Mouse (Mus musculus) stomach, embryonic 16.5 days (tissue): ENCODE measurements around the gene Il34. TPM values are rescaled to one million over a fixed set of nuclear protein-coding genes. Genes with fewer than 3 reads are reported as not detected.

Experiments used
- ATAC-seq: fragments of 200-750 bp; cut with Nextera tagmentation; 2 replicates; pipeline ENCODE4 v1.8.0; 2017; ENCODE audit warnings: moderate number of reproducible peaks, moderate TSS enrichment; ENCODE audit not compliant: insufficient read depth, low FRiP score
- H3K27ac ChIP-seq: fragments of 300-500 bp; sonication (generic); 2 replicates; pipeline ENCODE4 v1.5.1; 2014; ENCODE audit warnings: low read length
- H3K27me3 ChIP-seq: fragments of 300-500 bp; sonication (generic); 2 replicates; pipeline ENCODE4 v1.6.1; 2014; ENCODE audit warnings: low read length, control low read depth, mixed read lengths; ENCODE audit not compliant: control insufficient read depth, insufficient read depth
- H3K36me3 ChIP-seq: fragments of 300-500 bp; sonication (generic); 2 replicates; pipeline ENCODE4 v1.6.1; 2014; ENCODE audit warnings: low read length; ENCODE audit not compliant: control insufficient read depth, insufficient read depth
- H3K4me1 ChIP-seq: fragments of 300-500 bp; sonication (generic); 2 replicates; pipeline ENCODE4 v1.6.1; 2014; ENCODE audit warnings: low read length, control low read depth, mixed read lengths; ENCODE audit not compliant: control insufficient read depth, insufficient read depth
- H3K4me2 ChIP-seq: fragments of 300-500 bp; sonication (generic); 2 replicates; pipeline ENCODE4 v1.6.1; 2014; ENCODE audit warnings: low read depth, low read length, mixed read lengths
- H3K4me3 ChIP-seq: fragments of 300-500 bp; sonication (generic); replicated peaks from 2 replicates; pipeline ENCODE4 v1.5.1; 2014; ENCODE audit warnings: mild to moderate bottlenecking, low read length
- H3K9ac ChIP-seq: fragments of 300-500 bp; sonication (generic); 2 replicates; pipeline ENCODE4 v1.6.1; 2014; ENCODE audit warnings: low read length
- H3K9me3 ChIP-seq: fragments of 300-500 bp; sonication (generic); replicated peaks from 2 replicates; pipeline ENCODE4 v1.6.1; 2016; ENCODE audit warnings: low read length, control low read depth; ENCODE audit not compliant: control insufficient read depth
- WGBS: fragments of 180-500 bp; shearing (Covaris S2); extraction: QIAGEN DNeasy Blood & Tissue Kit; methylation state at CpG from one replicate; pipeline ENCODE4 v1.1.7; 2014; 5-methylcytosine and 5-hydroxymethylcytosine counted together
- polyA plus RNA-seq: library from polyadenylated mRNA; unstranded; fragments of >200 nt; fragmentation: Nextera tagmentation; extraction: Ambion mirVana; gene quantifications from 2 replicates; pipeline ENCODE4 v1.2.1, GENCODE M21; 2015

The Il34 gene
- polyA plus RNA-seq, 1 experiment from 2014 or later: 2.9 TPM

- peak; percentile 7; the same call in 1 of the 2 replicates for ATAC-seq
Observed at GRCm38 (mm10) chr8:110804825-110805514, 754 bp downstream of the Il34 start.

GRCm38 (mm10) chr8:110803856-110804255 is 1.9 kb downstream of the Il34 start:
- Histone ChIP-seq H3K27me3 (no peaks in the 10 kb centered on the region), H3K4me3 (no peak overlapping the region), H3K36me3 (no peaks in the 10 kb centered on the region), H3K4me2 (no peak overlapping the region), H3K27ac (no peak overlapping the region), H3K4me1 (peaks cover 18% of the 10 kb centered on the region), H3K9me3 (no peaks in the 10 kb centered on the region), H3K9ac (no peak overlapping the region)
- WGBS: 69% methylated on average over 9 of the region's 9 CpGs
- ATAC-seq: peak; percentile 38; the same call in 1 of the 2 replicates

More at GRCm38 (mm10) chr8:110804825-110805514, 754 bp downstream of the Il34 start:
- Histone ChIP-seq H3K4me1 (peaks cover 25% of the 10 kb centered on the region), H3K4me3 (no peak overlapping the region), H3K27me3 (no peaks in the 10 kb centered on the region), H3K27ac (peak overlapping the region; percentile 46; the same call in 1 of the 2 replicates), H3K9me3 (no peaks in the 10 kb centered on the region), H3K4me2 (0 out of 2 replicates have a peak overlapping the region, but pooled peaks have one; percentile 46), H3K36me3 (no peaks in the 10 kb centered on the region), H3K9ac (0 out of 2 replicates have a peak overlapping the region, but pooled peaks have one; percentile 27)
- WGBS: 50% methylated on average over 3 of the region's 3 CpGs

- H3K4me2 ChIP-seq: no peak overlapping the region
- H3K9ac ChIP-seq: no peak overlapping the region
- no peaks in the 10 kb centered on the region for H3K27me3 ChIP-seq
- ATAC-seq: no peak
- H3K9me3 ChIP-seq: no peaks in the 10 kb centered on the region
- no peak overlapping the region for H3K4me3 ChIP-seq
- peaks cover 11% of the 10 kb centered on the region for H3K4me1 ChIP-seq
- no peaks in the 10 kb centered on the region for H3K36me3 ChIP-seq
- 86% methylated on average over 5 of the region's 5 CpGs for WGBS
- no peak overlapping the region for H3K27ac ChIP-seq
Observed at GRCm38 (mm10) chr8:110802988-110803387, 2.7 kb downstream of the Il34 start.

- no peak for ATAC-seq
Observed at GRCm38 (mm10) chr8:110797086-110797485, 8.6 kb downstream of the Il34 start.

GRCm38 (mm10) chr8:110794363-110794965 is 11.3 kb downstream of the Il34 start:
- WGBS: 86% methylated on average over 7 of the region's 7 CpGs
- peaks cover 7% of the 10 kb centered on the region for H3K4me1 ChIP-seq
- H3K9me3 ChIP-seq: peaks cover 4% of the 10 kb centered on the region; the same call in 1 of the 2 replicates
- no peak for ATAC-seq
- no peak overlapping the region for H3K27ac ChIP-seq
- no peaks in the 10 kb centered on the region for H3K27me3 ChIP-seq
- no peaks in the 10 kb centered on the region for H3K36me3 ChIP-seq
- no peak overlapping the region for H3K4me3 ChIP-seq
- H3K4me2 ChIP-seq: no peak overlapping the region
- H3K9ac ChIP-seq: no peak overlapping the region

More at GRCm38 (mm10) chr8:110797086-110797485, 8.6 kb downstream of the Il34 start:
- Histone ChIP-seq H3K4me2 (no peak overlapping the region), H3K27ac (no peak overlapping the region), H3K9me3 (peaks cover 4% of the 10 kb centered on the region; the same call in 1 of the 2 replicates), H3K36me3 (no peaks in the 10 kb centered on the region), H3K4me3 (no peak overlapping the region), H3K27me3 (no peaks in the 10 kb centered on the region), H3K9ac (no peak overlapping the region), H3K4me1 (peaks cover 7% of the 10 kb centered on the region)
- 95% methylated on average over 8 of the region's 8 CpGs for WGBS

- ATAC-seq: no peak
- Histone ChIP-seq H3K9me3 (peaks cover 4% of the 10 kb centered on the region; the same call in 1 of the 2 replicates), H3K36me3 (no peaks in the 10 kb centered on the region), H3K27ac (no peak overlapping the region), H3K27me3 (no peaks in the 10 kb centered on the region), H3K4me1 (peaks cover 7% of the 10 kb centered on the region), H3K9ac (no peak overlapping the region), H3K4me2 (no peak overlapping the region), H3K4me3 (no peak overlapping the region)
- 95% methylated on average over 9 of the region's 9 CpGs for WGBS
Observed at GRCm38 (mm10) chr8:110793936-110794335, 11.8 kb downstream of the Il34 start.

GRCm38 (mm10) chr8:110793511-110793910 is 12.2 kb downstream of the Il34 start:
- 75% methylated on average over 9 of the region's 9 CpGs for WGBS
- Histone ChIP-seq H3K9ac (no peak overlapping the region), H3K36me3 (no peaks in the 10 kb centered on the region), H3K4me2 (no peak overlapping the region), H3K4me3 (no peak overlapping the region), H3K9me3 (peaks cover 4% of the 10 kb centered on the region; the same call in 1 of the 2 replicates), H3K27ac (no peak overlapping the region), H3K4me1 (peaks cover 7% of the 10 kb centered on the region), H3K27me3 (no peaks in the 10 kb centered on the region)
- ATAC-seq: no peak

GRCm38 (mm10) chr8:110792574-110793200 is 13.0 kb downstream of the Il34 start:
- peaks cover 4% of the 10 kb centered on the region; the same call in 1 of the 2 replicates for H3K9me3 ChIP-seq
- peak overlapping the region; percentile 56 for H3K27ac ChIP-seq
- no peaks in the 10 kb centered on the region for H3K27me3 ChIP-seq
- ATAC-seq: peak; percentile 82
- H3K9ac ChIP-seq: no peak overlapping the region
- H3K4me3 ChIP-seq: no peak overlapping the region
- H3K4me1 ChIP-seq: peaks cover 7% of the 10 kb centered on the region
- H3K4me2 ChIP-seq: peak overlapping the region; percentile 31
- 24% methylated on average over 11 of the region's 11 CpGs for WGBS
- H3K36me3 ChIP-seq: no peaks in the 10 kb centered on the region

- peaks cover 7% of the 10 kb centered on the region for H3K4me1 ChIP-seq
- no peak for ATAC-seq
- H3K9ac ChIP-seq: no peak overlapping the region
- no peak overlapping the region for H3K4me2 ChIP-seq
- H3K4me3 ChIP-seq: no peak overlapping the region
- WGBS: 70% methylated on average over 10 of the region's 10 CpGs
- no peaks in the 10 kb centered on the region for H3K27me3 ChIP-seq
- H3K27ac ChIP-seq: no peak overlapping the region
- H3K9me3 ChIP-seq: peaks cover under 1% of the 10 kb centered on the region; the same call in 1 of the 2 replicates
- no peaks in the 10 kb centered on the region for H3K36me3 ChIP-seq
Observed at GRCm38 (mm10) chr8:110791164-110791563, 14.6 kb downstream of the Il34 start.
